Mouse (Mus musculus) adipocyte (in vitro differentiated cells): ENCODE results near the gene Hsdl2.

Source experiments
- DNase-seq: peaks from one replicate; pipeline ENCODE4 v3.0.0-alpha.2; 2016; ENCODE audit warnings: low spot score

The Hsdl2 gene

DNA sequence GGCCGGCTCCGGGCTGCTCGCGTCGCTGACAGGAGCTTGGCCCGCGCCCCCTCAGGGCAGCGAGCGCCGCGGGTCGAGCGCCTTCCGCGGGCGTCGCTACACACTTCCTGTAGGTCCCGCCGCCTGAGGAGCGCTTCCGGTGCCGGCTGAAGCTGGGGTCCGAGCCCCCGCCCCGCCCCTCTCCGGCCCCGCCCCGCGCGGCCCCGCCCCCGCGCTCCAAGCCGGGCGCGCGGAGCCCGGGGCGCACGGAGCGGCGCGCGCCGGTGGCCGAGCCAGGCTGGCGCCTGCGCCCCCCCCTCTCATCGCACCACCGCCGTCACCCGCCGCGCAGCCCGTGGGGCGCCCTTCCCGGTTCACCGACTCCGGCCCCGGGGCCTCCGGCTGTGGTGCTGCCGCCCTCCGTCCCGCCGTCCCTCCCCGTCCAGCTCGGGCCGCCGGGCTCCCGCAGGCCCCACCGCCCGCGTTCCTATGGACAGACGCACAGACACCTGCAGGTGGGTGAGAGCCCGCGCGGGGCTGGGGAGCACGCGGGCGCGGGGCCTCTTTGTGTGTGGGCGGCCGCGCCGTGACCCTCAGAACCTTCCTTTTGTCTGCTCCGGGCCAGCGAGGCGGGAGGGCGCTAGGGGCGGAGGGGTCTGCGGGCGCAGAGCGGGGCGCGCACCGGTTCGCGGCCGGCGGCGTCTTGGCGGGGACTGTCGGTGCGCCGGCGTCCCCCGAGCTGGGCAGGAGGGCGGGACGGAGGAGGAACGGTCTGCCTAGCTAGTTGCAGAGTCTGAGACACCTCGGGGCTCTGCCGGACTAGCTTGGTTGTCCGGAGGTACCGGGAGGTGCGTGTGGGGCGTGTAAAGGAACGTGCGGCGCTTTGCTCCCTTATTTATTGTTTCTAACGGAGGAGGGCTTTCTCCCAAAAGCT is 44.9 kb downstream of the Hsdl2 start, which contains the start of gene E130308A19Rik:
E130308A19Rik (plus strand) TSS at position 214 of the 913 bp plus-strand sequence.
- DNase-seq: peak; percentile 66

DNA sequence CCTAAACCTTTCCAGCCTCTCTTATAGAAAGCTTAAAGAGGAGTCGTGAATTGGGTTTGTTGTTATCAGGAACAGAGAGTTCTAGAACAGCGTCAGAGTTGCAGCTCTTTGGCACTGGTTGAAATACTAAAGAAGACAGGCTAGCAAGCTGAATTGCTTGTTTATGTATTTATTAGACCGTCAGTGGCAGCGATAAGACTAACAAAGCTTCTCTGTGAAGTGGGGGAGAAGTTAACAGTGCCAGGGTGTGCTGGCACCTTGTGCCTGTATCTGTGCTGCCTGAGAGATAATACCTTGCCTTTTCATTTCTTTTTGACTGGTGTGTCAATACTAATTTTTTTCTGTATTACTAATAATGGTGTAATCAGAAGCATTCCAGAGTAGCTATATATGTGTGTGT is 46.9 kb downstream of the Hsdl2 start:
- no peak for DNase-seq

DNA sequence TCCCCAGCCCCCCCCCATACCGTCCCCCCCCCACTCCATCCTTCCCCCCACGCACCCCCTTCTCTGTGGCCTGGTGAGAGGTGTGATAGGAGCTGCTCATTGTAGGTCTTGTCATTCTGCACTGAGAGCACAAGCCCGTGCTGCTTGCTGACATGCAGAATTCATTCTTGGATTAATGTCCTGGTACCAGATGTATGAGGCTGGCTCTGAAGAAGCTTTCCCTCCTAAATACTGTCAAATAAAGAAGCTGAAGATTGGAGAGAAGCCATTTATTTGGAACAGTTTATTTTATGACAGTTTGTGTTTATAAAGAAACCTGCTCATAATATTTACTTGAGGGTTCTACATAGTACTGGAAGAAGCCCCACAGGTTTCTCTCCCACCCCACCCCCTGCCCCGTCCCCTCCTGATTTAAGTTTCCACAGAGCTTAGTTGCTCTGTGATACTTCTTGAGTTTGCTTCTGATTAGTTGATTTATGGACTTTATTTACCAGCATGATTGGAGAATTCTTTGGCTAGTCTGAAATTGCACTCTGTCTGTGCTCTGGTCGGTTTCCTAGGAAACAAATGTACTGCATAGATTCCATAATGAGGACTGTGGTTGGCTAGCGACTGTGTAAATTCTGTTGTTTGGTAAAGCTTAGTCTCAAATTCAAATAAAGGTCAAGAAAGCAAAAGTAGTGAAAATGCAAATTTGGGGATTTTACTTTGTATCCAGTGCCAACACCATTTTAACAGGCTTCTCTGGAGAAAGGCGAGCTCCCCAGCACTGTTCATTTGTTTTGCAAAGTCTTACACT is 47.9 kb downstream of the Hsdl2 start:
- no peak for DNase-seq

DNA sequence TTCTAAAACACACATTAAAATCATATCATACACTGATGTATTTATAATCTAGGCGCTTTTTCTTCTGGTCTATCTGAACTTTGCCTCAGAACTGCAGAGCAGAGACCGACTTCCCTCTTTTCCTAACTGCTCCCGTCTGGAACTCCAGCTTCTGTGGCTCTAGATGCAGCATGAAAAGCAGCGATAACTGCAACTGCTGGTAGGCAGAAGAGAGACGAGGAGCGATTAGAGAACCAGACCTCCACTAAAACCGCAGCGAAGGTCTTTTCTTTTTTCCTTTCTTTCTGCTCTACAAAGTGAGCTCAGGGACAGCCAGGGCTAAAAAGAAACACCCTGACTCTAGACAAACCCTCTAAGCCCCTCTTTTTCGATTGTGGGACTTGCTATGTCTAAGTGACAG is 48.8 kb downstream of the Hsdl2 start:
- no peak for DNase-seq

DNA sequence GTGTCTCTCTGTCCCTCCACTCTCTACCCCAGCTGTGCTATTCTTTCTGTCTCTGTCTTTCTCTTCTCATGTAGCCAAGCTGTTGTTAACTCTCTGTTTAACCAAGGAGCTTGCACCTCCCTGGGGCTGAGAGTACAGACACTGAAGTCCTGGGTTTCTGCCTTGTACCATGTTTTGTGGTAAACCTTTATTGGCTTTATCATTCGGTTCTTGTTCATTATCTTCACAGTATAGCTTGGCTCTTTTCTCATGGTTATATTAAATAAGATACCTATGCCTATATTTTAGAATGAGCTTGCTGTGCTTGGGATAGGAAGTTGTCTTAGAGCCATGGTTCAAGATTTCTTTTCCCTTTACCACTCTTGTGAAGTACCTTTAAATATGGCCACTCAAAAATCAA is 53.2 kb downstream of the Hsdl2 start:
- no peak for DNase-seq

DNA sequence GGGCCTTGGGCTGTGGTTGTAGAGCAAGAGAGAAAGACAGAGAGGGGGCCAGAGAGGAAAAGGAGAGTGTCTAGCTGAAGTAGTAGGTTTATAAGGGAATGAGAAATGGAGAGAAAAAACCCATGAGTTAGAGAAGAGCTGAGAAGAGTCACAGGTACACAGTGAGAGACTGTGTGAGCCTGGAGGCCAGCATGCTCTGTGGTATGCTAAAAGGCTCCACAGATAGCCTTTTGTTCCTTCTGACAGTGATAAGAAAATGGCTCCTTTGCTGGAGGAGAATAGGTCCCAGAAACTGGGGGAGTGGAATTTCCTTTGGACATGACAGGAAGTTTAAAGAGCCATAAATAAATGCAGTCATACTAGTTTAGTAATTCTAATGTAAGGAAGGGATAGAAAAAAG is 57.8 kb downstream of the Hsdl2 start:
- no peak for DNase-seq

DNA sequence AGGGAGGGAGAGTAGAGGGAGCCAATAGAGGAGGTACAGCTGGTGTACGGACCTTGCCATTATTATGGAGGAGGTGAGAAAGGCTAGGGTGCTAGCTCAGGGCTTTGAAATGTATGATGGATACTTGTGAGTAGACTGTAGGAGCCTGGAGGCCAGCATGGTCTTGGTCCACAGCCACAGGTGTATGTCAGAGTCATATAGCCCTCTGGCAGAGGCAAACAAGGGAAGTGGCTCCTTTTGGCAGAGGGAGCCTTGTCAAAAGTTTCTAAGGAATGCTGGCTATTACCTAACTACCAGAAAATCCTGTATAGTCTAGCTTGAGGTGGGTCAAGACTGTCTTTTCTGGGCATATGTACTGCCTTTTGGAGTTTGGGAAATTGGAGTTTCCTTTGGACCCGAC is 59.4 kb downstream of the Hsdl2 start:
- DNase-seq: no peak

DNA sequence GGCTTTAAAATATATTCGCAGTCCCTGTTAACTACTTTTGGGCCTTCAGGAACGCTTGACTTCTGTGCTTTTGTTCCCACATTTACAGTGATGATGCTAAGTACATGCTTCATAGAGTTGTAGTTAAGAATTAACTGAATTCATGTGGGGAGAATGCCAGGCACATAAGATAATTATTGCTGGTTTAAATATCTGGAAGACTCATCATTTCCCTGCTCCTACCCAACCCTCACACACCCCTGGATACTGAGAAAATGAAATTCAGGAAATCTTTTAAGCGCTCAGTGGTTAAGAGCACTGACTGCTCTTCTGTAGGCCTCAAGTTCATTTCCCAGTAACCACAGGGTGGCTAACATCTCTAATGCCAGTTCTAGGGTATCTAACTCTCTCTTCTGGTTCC is 60.7 kb downstream of the Hsdl2 start:
- DNase-seq: no peak

DNA sequence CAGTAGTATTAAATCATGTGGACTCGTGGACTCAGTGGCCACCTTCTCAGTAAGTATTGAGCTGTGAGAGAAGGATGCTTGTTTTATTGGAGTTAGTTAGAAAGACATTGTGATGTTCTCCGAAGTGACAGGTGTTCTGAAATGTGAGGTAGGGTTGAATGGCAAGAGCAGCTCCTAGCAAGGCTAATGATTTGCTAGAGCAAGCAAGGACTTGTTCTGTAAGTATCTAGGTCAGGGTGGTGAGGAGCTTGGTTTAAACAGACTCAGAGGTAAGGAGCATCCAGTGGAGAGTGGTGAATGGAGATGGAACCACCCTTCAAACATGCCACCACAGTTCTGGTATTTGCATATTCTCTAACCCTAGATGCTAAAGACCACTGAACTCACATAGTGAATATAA is 61.3 kb downstream of the Hsdl2 start:
- DNase-seq: no peak

DNA sequence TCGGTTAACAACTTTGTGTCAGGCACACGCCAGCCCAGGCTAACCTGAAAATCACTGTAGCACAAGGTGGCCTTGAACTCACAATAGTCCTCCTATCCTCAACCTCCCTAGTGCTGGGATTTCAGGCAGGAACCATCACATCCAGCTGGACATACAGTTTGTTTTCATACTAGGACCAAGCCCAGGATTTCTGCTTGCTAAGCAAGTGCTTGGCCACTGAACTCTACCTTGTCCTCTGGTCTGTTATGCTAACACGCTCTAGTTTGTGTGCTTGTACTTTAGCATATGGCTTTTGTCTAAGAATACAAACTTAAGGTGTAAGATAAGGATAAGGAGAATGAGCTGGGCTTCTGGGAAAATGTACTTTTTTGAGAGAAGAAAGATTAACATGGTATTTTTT is 63.1 kb downstream of the Hsdl2 start:
- no peak for DNase-seq

DNA sequence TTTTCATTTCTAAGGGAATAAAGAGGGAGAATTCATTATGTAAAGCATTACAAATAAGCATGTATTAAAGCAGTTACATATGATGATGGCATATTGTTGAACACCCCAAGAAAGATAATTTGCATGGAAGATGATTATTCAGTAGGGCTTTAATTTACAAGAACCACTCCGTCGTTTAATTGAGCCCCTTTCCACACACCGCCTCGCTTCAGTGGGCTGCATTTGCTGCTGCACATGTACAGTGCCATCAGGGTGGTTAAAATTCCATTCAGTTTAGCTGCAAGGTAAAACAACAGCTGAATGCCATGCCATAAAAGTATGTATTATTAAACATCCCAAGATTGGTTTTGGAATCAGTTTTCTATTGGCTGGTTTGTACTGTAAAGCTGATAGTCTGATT is 63.6 kb downstream of the Hsdl2 start:
- no peak for DNase-seq

DNA sequence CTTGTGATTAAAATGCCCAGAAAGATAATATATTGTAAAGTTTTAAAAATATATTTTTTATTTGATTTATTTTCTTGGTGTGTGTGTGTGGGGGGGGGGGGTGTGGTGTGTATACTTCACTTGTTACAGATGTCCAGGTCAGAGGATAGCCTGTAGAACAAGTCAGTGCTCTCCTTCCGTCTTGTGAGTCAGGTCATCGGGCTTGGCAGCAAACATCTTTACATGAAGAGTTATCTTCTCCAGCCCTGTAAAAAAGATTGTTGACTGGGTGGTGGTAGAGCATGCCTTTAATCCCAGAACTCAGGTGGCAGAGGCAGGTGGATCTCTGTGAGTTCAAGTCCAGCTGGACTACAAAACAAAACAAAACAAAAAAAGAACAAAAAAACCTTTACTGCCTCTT is 64.2 kb downstream of the Hsdl2 start:
- DNase-seq: no peak

DNA sequence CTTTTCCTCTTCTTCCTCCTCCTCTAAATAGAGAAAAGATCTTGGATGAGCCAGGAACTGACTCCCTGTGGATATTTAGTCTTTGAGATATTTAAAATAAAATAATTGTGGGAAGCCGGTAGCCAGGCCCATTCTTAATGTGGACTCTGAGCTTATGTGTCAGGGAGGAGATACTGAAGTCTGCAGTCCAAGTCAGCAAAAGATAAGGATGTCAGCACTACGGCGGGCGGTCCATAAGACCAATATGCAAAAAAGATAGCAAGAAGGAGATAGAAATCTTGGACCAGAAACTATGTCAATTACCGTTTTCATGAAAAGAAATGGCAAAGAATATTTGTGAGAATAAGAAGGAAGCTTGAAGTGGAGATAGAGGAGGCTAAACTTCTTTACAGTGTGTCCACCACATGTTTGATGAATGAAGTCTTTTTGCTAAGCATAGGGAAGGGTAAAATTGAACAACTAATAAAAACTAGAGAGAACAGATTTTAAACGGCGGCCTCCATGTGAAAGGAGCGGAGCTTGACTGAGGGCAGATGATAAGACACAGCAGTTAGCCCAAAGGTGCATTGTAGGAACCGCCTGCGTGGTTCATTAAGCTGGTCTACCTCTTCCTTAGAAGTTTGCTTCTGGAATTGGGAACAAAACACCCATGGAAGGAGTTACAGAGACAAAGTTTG is 64.8 kb downstream of the Hsdl2 start:
- no peak for DNase-seq

DNA sequence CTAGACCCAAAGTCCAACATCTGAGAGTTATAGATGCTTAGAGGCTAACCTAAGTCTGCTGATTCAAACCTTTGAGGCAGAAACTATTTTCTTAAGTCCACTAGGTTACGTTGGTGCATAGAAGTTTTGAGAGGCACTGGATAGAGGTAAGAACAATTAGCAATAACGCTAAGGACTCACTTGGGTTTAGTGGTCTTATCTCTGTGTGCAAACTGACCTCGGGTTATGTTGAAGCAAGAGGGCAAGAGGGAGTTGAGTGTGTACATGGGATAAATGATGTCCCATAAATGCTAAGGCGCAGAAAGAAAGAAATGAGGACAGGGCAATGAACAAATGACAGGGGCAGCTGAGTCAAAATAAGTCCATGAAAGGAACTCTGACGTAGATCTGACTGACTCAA is 67.8 kb downstream of the Hsdl2 start:
- DNase-seq: no peak

DNA sequence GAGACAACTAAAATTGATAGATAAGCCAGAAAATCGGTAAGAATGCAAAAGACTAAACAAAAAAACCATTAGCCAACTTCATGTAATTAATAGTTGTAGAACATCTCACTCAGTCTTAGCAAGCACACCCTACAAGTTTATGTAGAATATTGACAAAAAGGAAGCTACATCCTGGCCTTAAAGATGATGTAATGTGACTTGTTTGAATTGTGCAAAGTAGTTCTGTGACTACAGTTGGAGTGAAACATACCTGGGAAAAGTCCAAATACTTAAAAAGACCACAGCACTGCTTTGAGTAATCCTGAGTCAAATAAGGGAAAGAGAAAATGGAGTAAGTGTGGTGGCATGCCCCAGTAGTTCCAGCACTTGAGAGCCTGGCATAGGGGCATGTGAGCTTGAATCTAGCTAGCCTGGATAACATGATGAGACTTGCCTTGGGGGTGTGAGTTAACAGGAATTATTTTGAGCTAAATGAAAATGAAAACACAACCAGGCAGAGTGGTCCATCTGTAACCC is 70.9 kb downstream of the Hsdl2 start:
- peak; percentile 41 for DNase-seq

DNA sequence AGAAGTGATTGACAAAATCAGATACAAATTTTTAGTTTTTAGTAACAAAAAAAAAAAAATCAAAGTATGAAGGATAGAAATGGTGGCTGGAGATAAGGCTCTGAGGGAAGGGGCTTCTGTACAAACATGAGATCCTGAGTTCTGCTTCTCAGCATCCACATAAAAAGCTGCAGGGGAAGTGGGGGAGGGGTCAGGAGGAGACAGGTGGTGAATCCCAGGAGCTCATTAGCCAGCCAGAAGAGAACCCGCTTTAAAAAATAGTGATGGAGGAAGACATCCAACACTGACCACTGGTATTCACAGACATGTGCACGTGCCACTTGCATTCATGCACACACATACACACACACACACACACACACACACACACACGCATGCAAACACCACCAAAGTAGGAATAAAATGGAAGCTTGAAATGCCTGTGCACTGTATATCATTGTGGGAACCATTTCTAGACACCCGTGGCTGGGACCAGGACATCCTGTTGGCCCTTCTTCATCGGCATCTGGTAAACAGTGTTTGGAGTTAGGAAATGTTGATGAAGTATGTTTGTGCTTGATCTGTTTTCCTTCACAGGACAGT is 74.8 kb downstream of the Hsdl2 start:
- no peak for DNase-seq

DNA sequence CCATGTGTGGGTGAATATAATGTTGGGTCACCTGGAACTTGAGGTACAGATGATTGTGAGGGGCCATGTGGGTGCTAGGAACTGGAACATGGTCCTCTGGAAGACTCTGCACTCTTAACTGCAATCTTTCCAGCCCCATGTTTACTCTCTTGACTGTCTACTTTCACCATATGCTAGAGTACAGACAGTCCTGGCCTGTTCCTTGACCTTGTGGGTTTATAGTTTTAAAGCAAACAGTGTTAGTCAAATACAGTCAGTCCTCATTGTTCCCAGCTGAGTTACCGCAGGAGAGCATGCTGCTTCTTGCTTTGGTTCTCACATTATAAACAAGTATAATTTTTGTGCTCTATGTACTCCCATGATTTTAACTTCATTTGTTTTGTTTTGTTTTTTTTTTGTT is 80.8 kb downstream of the Hsdl2 start:
- no peak for DNase-seq

DNA sequence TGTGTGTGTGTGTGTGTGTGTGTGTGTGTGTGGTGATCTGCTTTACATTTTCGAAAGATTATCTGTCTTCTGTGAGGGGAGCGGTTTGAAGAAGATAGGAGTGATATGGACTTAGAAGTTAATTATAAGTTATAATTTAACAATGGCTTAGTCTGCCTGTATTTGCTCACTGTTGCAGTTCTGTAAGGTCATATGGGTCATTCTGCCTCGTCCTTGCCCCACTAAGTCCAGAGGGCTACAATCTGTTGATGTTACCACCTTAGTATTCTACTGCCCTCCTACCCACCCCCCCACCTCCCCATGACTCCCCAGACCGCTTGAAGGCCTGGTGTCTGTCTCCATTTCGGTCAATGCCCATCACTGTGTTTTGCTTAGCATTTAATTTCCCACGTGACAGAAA is 82.1 kb downstream of the Hsdl2 start:
- no peak for DNase-seq

DNA sequence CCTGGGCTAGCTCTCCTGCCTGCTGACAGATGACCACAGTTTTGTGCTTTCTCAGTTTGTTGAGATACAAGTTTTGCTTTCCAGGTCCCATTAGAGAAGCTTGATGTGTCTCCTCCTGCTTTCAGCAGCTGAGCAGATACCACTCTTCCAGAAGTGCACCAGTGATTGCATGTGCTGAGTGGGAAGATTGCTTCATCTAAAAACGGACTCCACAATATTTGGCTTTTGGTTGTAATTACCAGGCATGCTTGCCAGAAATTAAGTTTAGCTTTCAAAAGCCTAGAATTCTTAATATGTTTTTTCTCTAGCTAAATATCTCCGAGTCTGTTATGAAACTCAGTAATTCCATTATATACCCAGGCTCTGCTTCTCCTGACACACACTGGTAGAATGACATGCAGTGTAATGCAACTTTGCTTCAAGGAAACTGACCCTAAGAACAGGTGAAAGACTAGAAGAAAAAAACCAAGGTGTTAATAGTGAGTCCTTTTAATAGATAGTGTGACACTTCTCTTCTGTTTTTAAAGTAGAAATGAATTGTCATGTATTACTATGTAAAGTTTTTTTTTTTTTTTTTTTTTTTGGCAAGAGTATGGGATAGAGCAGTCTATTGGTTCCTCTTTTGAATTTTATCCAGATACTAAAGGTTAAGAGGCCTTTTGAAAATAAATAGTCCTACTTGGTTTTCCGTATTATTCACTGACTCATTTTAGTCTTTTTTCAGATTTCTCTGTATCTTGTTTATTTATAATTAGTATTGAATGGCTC is 85.4 kb downstream of the Hsdl2 start:
- peak; percentile 36 for DNase-seq

DNA sequence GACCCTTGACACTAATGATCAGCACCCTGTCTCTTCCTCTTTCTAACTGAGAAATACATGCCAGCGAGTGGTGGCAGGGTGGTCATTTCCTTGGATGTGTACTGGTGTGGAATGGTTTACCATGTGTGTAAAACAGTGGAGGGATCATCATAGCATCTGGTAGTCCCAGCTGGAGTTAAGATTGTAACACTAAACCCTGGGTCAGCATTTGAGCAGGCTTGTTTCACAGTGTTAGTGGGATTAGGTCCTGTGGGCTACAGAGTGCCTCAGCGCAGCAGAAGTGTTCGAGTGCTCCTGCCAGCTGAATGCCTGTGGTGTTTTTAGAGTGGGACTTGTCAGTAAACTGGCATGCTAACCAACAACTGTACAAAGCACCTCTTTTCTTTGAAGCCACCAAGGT is 86.7 kb downstream of the Hsdl2 start:
- no peak for DNase-seq
